ENCODE assay signal across 8 mouse cellular contexts in the genomic region with DNA sequence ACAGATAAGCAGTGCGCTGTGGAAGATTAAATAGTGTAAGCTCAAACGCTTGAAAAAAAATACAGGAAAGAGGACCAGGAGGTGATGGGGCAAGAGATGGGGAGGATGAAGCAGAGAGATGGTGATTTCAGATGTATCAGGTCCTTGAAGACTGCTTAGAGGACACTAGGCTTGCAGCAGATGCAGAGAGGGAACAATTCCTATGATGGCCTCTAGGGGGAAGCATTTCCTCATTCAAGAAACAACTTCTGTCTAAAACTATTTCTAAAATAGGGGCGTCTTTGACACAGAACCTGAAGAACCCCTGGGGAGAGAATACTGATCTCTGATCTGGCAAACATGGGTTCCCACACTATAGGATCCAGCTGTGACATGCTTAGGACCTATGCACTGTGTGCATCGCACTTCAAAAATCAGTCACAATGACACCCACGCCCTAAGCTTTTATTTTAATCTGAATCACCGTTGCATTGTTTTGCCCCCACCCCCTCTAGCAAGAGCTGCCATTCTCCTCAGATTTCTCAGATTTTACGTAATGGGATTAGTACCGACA. TPM values are rescaled to one million over a fixed set of nuclear protein-coding genes. Genes with fewer than 3 reads are reported as not detected.
DNase-seq lines count a peak whose midpoint lies in the region; ATAC-seq and TF ChIP-seq lines count a peak whose summit lies in the region.

No protein-coding gene starts in this region.

- no peak for ATAC-seq in midbrain, embryonic 14.5 days (ENCODE audit: low FRiP score, low TSS enrichment)

- H3K4me3 ChIP-seq in E14TG2a.4 (replicated peaks; ENCODE audit: low read length): no peak overlapping the region
- H3K4me3 ChIP-seq in midbrain, embryonic 14.5 days (replicated peaks; ENCODE audit: low read depth, low read length): no peak overlapping the region

- no peaks in the 10 kb centered on the region for H3K9me3 ChIP-seq in E14TG2a.4 (ENCODE audit: low read length)
- no peaks in the 10 kb centered on the region for H3K9me3 ChIP-seq in midbrain, embryonic 14.5 days (ENCODE audit: control insufficient read depth, low read length)

- H3K27ac ChIP-seq in midbrain, embryonic 14.5 days (replicated peaks; ENCODE audit: low read depth, low read length): no peak overlapping the region

- TF ChIP-seq CTCF in E14TG2a.4 (conservative IDR thresholded peaks at IDR 0.05; ENCODE audit: low read length): peak; percentile 95

- H3K4me1 ChIP-seq in E14TG2a.4 (replicated peaks; ENCODE audit: low read depth, low read length): peaks cover 14% of the 10 kb centered on the region
- no peaks in the 10 kb centered on the region for H3K4me1 ChIP-seq in midbrain, embryonic 14.5 days (ENCODE audit: control insufficient read depth, insufficient read depth, low read length)

- no peak overlapping the region for H3K9ac ChIP-seq in midbrain, embryonic 14.5 days (replicated peaks; ENCODE audit: low read length)

- peak; percentile 65 to 75 for DNase-seq in heart, postnatal 10 days
- no peak for DNase-seq in heart, postnatal 25 days (ENCODE audit: low spot score)
- peak; percentile 78 to 89 for DNase-seq in cerebellum, postnatal 10 days
- peak; percentile 22 to 55 for DNase-seq in frontal cortex, postnatal 14 days (ENCODE audit: low spot score in 2 of 2)
- peak; percentile 55 for DNase-seq in layer of hippocampus, adult 9-11 months
- peak; percentile 92 for DNase-seq in midbrain, embryonic 14.5 days
- peak; percentile 42 for DNase-seq in yolk sac, embryonic 10.5 days (ENCODE audit: low spot score)

- H3K4me2 ChIP-seq in midbrain, embryonic 14.5 days (ENCODE audit: low read length): no peak overlapping the region

- 28% methylated on average over 8 of the region's 8 CpGs for WGBS in midbrain, embryonic 14.5 days

- H3K36me3 ChIP-seq in E14TG2a.4 (ENCODE audit: insufficient read depth, low read length): no peaks in the 10 kb centered on the region
- H3K36me3 ChIP-seq in midbrain, embryonic 14.5 days (ENCODE audit: control insufficient read depth, insufficient read depth, low read length): no peaks in the 10 kb centered on the region

- intact Hi-C loops in heart, postnatal 10 days (cut with DNase I): loop anchor here (1.0 to 10.0 kb wide), 4 partner anchors 50 to 510 kb away; no protein-coding TSS in a partner anchor
- intact Hi-C loops in heart, postnatal 25 days (cut with DNase I): loop anchor here (1.0 to 10.0 kb wide), 4 partner anchors 50 to 510 kb away; no protein-coding TSS in a partner anchor

- H3K27me3 ChIP-seq in E14TG2a.4 (ENCODE audit: insufficient read depth, low read length): peaks cover 21% of the 10 kb centered on the region
- H3K27me3 ChIP-seq in midbrain, embryonic 14.5 days (ENCODE audit: control insufficient read depth, insufficient read depth, low read length): no peaks in the 10 kb centered on the region

RNA-seq across cellular contexts. Expression of gene Syt13, which starts 10.5 kb away (rescaled TPM):
- total RNA-seq in heart, postnatal 10 days (2021): under 1 TPM; 0.07 to 0.48 TPM
- under 1 TPM; 0.18 to 0.25 TPM for total RNA-seq in heart, postnatal 25 days (2021)
- 44.9 and 48.9 TPM in 2 replicates for polyA plus RNA-seq in midbrain, embryonic 14.5 days (2014; fragmentation: Nextera tagmentation; extraction: Ambion mirVana)
